Mouse (Mus musculus): ENCODE results near the gene Olfr1411.

DNA sequence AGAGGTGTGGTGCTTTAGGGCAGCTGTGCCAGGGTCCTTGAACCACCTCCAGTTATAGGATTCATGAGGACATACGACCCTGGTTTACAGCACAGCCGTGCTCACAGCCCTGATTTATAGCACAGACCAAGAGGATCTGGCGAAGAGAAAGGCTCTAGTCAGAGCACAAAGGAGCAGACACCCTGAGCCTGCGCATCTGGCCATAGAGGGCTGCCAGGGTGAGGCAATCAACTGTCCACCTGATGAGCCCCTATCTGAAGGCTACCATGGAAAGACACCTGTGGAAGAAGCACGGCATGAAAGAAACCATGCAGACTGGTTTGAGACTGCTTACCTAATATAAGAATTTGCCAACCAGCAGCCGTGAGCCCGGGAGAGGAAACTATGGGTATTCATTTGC is 52.4 kb downstream of the Olfr1411 start:
- no peak for TF ChIP-seq TCF12 (IDR thresholded peaks at IDR 0.05; ENCODE audit: low read depth, low read length)
- TF ChIP-seq POLR2A (IDR thresholded peaks at IDR 0.05; ENCODE audit: low read depth, low read length) = no peak
- TF ChIP-seq GABPA (IDR thresholded peaks at IDR 0.05; ENCODE audit: insufficient replicate concordance, low read depth, low read length) = no peak
- TF ChIP-seq CTCF (conservative IDR thresholded peaks at IDR 0.05 in 1 of 2, IDR thresholded peaks at IDR 0.05 in 1 of 2; ENCODE audit: low read depth in 2 of 2, low read length in 2 of 2) = no peak
- TF ChIP-seq KAT2A (IDR thresholded peaks at IDR 0.05; ENCODE audit: insufficient replicate concordance, low read length) = no peak
- TF ChIP-seq MXI1 (IDR thresholded peaks at IDR 0.05; ENCODE audit: low read depth, low read length) = no peak
- TF ChIP-seq IRF4 (IDR thresholded peaks at IDR 0.05; ENCODE audit: low read depth, low read length) = no peak
- TF ChIP-seq HCFC1 (IDR thresholded peaks at IDR 0.05; ENCODE audit: low read depth, low read length) = no peak
- TF ChIP-seq RCOR1 (conservative IDR thresholded peaks at IDR 0.05; ENCODE audit: low read depth, low read length) = no peak

All from CH12.LX (cell line).